Mouse (Mus musculus): ENCODE data around the gene Ablim2. TPM values are rescaled to one million over a fixed set of nuclear protein-coding genes. Genes with fewer than 3 reads are reported as not detected.

Ablim2 gene
- polyA plus RNA-seq, 1 experiment from 2014 or later, result 2.0 TPM

GRCm38 (mm10) chr5:35803416-35803815 is 45.7 kb downstream of the Ablim2 start:
- H3K9ac ChIP-seq, result no peak overlapping the region
- no peaks in the 10 kb centered on the region for H3K36me3 ChIP-seq (ENCODE audit: poor library complexity, severe bottlenecking)
- H3K4me2 ChIP-seq, result no peak overlapping the region
- peaks cover 7% of the 10 kb centered on the region; the same call in 1 of the 2 replicates for H3K27me3 ChIP-seq
- H3K9me3 ChIP-seq (replicated peaks), result no peaks in the 10 kb centered on the region
- H3K4me1 ChIP-seq, result no peaks in the 10 kb centered on the region
- WGBS, result 91% methylated on average over 5 of the region's 5 CpGs
- no peak overlapping the region for H3K4me3 ChIP-seq
- no peak for ATAC-seq
- H3K27ac ChIP-seq, result no peak overlapping the region

- no peaks in the 10 kb centered on the region for H3K4me1 ChIP-seq
- no peak for ATAC-seq
- no peaks in the 10 kb centered on the region for H3K9me3 ChIP-seq (replicated peaks)
- peaks cover 7% of the 10 kb centered on the region; the same call in 1 of the 2 replicates for H3K27me3 ChIP-seq
- H3K4me2 ChIP-seq, result no peak overlapping the region
- no peaks in the 10 kb centered on the region for H3K36me3 ChIP-seq (ENCODE audit: poor library complexity, severe bottlenecking)
- no peak overlapping the region for H3K4me3 ChIP-seq
- WGBS, result 95% methylated on average over 4 of the region's 4 CpGs
- H3K27ac ChIP-seq, result no peak overlapping the region
- H3K9ac ChIP-seq, result no peak overlapping the region
These were observed 47.0 kb downstream of the Ablim2 start for GRCm38 (mm10) chr5:35804685-35805084.

- H3K36me3 ChIP-seq (ENCODE audit: poor library complexity, severe bottlenecking), result no peaks in the 10 kb centered on the region
- H3K9ac ChIP-seq, result no peak overlapping the region
- H3K27ac ChIP-seq, result no peak overlapping the region
- H3K4me2 ChIP-seq, result no peak overlapping the region
- no peak for ATAC-seq
- WGBS, result 76% methylated on average over 3 of the region's 3 CpGs
- no peaks in the 10 kb centered on the region for H3K9me3 ChIP-seq (replicated peaks)
- H3K27me3 ChIP-seq, result peaks cover 2% of the 10 kb centered on the region; the same call in 1 of the 2 replicates
- 0 out of 2 replicates have a peak, but pooled peaks cover under 1% of the 10 kb centered on the region for H3K4me1 ChIP-seq
- H3K4me3 ChIP-seq, result no peak overlapping the region
These were observed 47.5 kb downstream of the Ablim2 start for GRCm38 (mm10) chr5:35805209-35805608.

- Histone ChIP-seq H3K4me1 (peaks cover 6% of the 10 kb centered on the region; the same call in 1 of the 2 replicates), H3K36me3 (ENCODE audit: poor library complexity, severe bottlenecking) (no peaks in the 10 kb centered on the region), H3K9me3 (replicated peaks) (no peaks in the 10 kb centered on the region), H3K27ac (no peak overlapping the region), H3K9ac (no peak overlapping the region), H3K27me3 (no peaks in the 10 kb centered on the region), H3K4me2 (no peak overlapping the region), H3K4me3 (no peak overlapping the region)
- 87% methylated on average over 8 of the region's 8 CpGs for WGBS
- no peak for ATAC-seq
These were observed 49.3 kb downstream of the Ablim2 start for GRCm38 (mm10) chr5:35807018-35807417.

- H3K9me3 ChIP-seq (replicated peaks), result no peaks in the 10 kb centered on the region
- no peak overlapping the region for H3K27ac ChIP-seq
- 62% methylated on average over 3 of the region's 3 CpGs for WGBS
- H3K9ac ChIP-seq, result no peak overlapping the region
- H3K4me1 ChIP-seq, result peaks cover 24% of the 10 kb centered on the region
- ATAC-seq, result 0 out of 2 replicates have a peak, but pooled peaks have one; percentile 42
- no peak overlapping the region for H3K4me2 ChIP-seq
- H3K36me3 ChIP-seq (ENCODE audit: poor library complexity, severe bottlenecking), result no peaks in the 10 kb centered on the region
- no peak overlapping the region for H3K4me3 ChIP-seq
- no peaks in the 10 kb centered on the region for H3K27me3 ChIP-seq
These were observed 52.8 kb downstream of the Ablim2 start for GRCm38 (mm10) chr5:35810526-35810925.

- H3K27me3 ChIP-seq, result no peaks in the 10 kb centered on the region
- ATAC-seq, result no peak
- WGBS, result 90% methylated on average over 13 of the region's 13 CpGs
These were observed 54.1 kb downstream of the Ablim2 start for GRCm38 (mm10) chr5:35811639-35812295.

GRCm38 (mm10) chr5:35814334-35814941 is 56.8 kb downstream of the Ablim2 start:
- peaks cover 24% of the 10 kb centered on the region for H3K4me1 ChIP-seq
- ATAC-seq, result peak; percentile 68
- H3K9me3 ChIP-seq (replicated peaks), result no peaks in the 10 kb centered on the region
- H3K4me3 ChIP-seq, result no peak overlapping the region
- WGBS, result 65% methylated on average over 15 of the region's 15 CpGs
- 0 out of 2 replicates have a peak overlapping the region, but pooled peaks have one; percentile 7 for H3K4me2 ChIP-seq
- H3K36me3 ChIP-seq (ENCODE audit: poor library complexity, severe bottlenecking), result no peaks in the 10 kb centered on the region
- peak overlapping the region; percentile 49; the same call in 1 of the 2 replicates for H3K27ac ChIP-seq
- H3K9ac ChIP-seq, result no peak overlapping the region
- no peaks in the 10 kb centered on the region for H3K27me3 ChIP-seq

More at GRCm38 (mm10) chr5:35811639-35812295, 54.1 kb downstream of the Ablim2 start:
- H3K36me3 ChIP-seq (ENCODE audit: poor library complexity, severe bottlenecking), result no peaks in the 10 kb centered on the region
- H3K9me3 ChIP-seq (replicated peaks), result no peaks in the 10 kb centered on the region
- no peak overlapping the region for H3K27ac ChIP-seq
- H3K4me2 ChIP-seq, result no peak overlapping the region
- H3K9ac ChIP-seq, result no peak overlapping the region
- H3K4me3 ChIP-seq, result no peak overlapping the region
- peaks cover 24% of the 10 kb centered on the region for H3K4me1 ChIP-seq

GRCm38 (mm10) chr5:35815051-35815450 is 57.4 kb downstream of the Ablim2 start:
- peaks cover 24% of the 10 kb centered on the region for H3K4me1 ChIP-seq
- ATAC-seq, result peak; percentile 39
- WGBS, result 31% methylated on average over 2 of the region's 2 CpGs
- H3K27me3 ChIP-seq, result no peaks in the 10 kb centered on the region
- no peaks in the 10 kb centered on the region for H3K36me3 ChIP-seq (ENCODE audit: poor library complexity, severe bottlenecking)
- no peaks in the 10 kb centered on the region for H3K9me3 ChIP-seq (replicated peaks)
- H3K27ac ChIP-seq, result no peak overlapping the region
- H3K4me3 ChIP-seq, result no peak overlapping the region
- H3K4me2 ChIP-seq, result no peak overlapping the region
- no peak overlapping the region for H3K9ac ChIP-seq

GRCm38 (mm10) chr5:35817266-35817665 is 59.6 kb downstream of the Ablim2 start:
- no peak for ATAC-seq
- no peaks in the 10 kb centered on the region for H3K36me3 ChIP-seq (ENCODE audit: poor library complexity, severe bottlenecking)
- H3K9me3 ChIP-seq (replicated peaks), result no peaks in the 10 kb centered on the region
- H3K4me3 ChIP-seq, result no peak overlapping the region
- H3K27me3 ChIP-seq, result no peaks in the 10 kb centered on the region
- H3K27ac ChIP-seq, result no peak overlapping the region
- no peak overlapping the region for H3K9ac ChIP-seq
- H3K4me1 ChIP-seq, result peaks cover 18% of the 10 kb centered on the region
- H3K4me2 ChIP-seq, result no peak overlapping the region
- WGBS, result 82% methylated on average over 3 of the region's 5 CpGs

GRCm38 (mm10) chr5:35817882-35818281 is 60.2 kb downstream of the Ablim2 start:
- Histone ChIP-seq H3K4me3 (no peak overlapping the region), H3K36me3 (ENCODE audit: poor library complexity, severe bottlenecking) (no peaks in the 10 kb centered on the region), H3K27ac (no peak overlapping the region), H3K4me2 (no peak overlapping the region), H3K4me1 (peaks cover 18% of the 10 kb centered on the region), H3K9ac (no peak overlapping the region), H3K27me3 (no peaks in the 10 kb centered on the region), H3K9me3 (replicated peaks) (no peaks in the 10 kb centered on the region)
- 88% methylated on average over 3 of the region's 3 CpGs for WGBS
- no peak for ATAC-seq

- no peak overlapping the region for H3K4me2 ChIP-seq
- H3K4me3 ChIP-seq, result no peak overlapping the region
- no peak for ATAC-seq
- WGBS, result 77% methylated on average over 5 of the region's 5 CpGs
- H3K9ac ChIP-seq, result no peak overlapping the region
- H3K36me3 ChIP-seq (ENCODE audit: poor library complexity, severe bottlenecking), result no peaks in the 10 kb centered on the region
- H3K27ac ChIP-seq, result no peak overlapping the region
- H3K4me1 ChIP-seq, result no peaks in the 10 kb centered on the region
- no peaks in the 10 kb centered on the region for H3K27me3 ChIP-seq
- no peaks in the 10 kb centered on the region for H3K9me3 ChIP-seq (replicated peaks)
These were observed 65.0 kb downstream of the Ablim2 start for GRCm38 (mm10) chr5:35822721-35823120.

- 72% methylated on average over 5 of the region's 5 CpGs for WGBS
- no peak overlapping the region for H3K4me3 ChIP-seq
- no peaks in the 10 kb centered on the region for H3K36me3 ChIP-seq (ENCODE audit: poor library complexity, severe bottlenecking)
- no peaks in the 10 kb centered on the region for H3K27me3 ChIP-seq
- no peak overlapping the region for H3K27ac ChIP-seq
- no peak overlapping the region for H3K9ac ChIP-seq
- H3K4me1 ChIP-seq, result no peaks in the 10 kb centered on the region
- no peaks in the 10 kb centered on the region for H3K9me3 ChIP-seq (replicated peaks)
- H3K4me2 ChIP-seq, result no peak overlapping the region
- ATAC-seq, result no peak
These were observed 68.8 kb downstream of the Ablim2 start for GRCm38 (mm10) chr5:35826465-35826864.

Data from forebrain, embryonic 13.5 days (tissue).